Mouse (Mus musculus): ENCODE data around the gene Luc7l3.

GRCm38 (mm10) chr11:94340948-94341933 lies 19.5 kb upstream of the Luc7l3 start:
- no peak for TF ChIP-seq CTCF (IDR thresholded peaks at IDR 0.05; ENCODE audit: insufficient read depth, low read length)
- peak; percentile 45; the same call in 1 of the 2 replicates for TF ChIP-seq POLR2A (IDR thresholded peaks at IDR 0.05; ENCODE audit: borderline replicate concordance, extremely low read depth, low read depth, low read length)

Data from lung, adult 2 months (tissue).